Mouse (Mus musculus): ENCODE data around the gene Dgkh. TPM values are rescaled to one million over a fixed set of nuclear protein-coding genes. Genes with fewer than 3 reads are reported as not detected.
"Not testable (repeated sequence)": the region's sequence is repeated elsewhere in the genome, so short reads cannot be mapped to it uniquely, and the experiment has no call there.

Dgkh gene
- polyA plus RNA-seq, 1 experiment, result 6.2 TPM

DNA sequence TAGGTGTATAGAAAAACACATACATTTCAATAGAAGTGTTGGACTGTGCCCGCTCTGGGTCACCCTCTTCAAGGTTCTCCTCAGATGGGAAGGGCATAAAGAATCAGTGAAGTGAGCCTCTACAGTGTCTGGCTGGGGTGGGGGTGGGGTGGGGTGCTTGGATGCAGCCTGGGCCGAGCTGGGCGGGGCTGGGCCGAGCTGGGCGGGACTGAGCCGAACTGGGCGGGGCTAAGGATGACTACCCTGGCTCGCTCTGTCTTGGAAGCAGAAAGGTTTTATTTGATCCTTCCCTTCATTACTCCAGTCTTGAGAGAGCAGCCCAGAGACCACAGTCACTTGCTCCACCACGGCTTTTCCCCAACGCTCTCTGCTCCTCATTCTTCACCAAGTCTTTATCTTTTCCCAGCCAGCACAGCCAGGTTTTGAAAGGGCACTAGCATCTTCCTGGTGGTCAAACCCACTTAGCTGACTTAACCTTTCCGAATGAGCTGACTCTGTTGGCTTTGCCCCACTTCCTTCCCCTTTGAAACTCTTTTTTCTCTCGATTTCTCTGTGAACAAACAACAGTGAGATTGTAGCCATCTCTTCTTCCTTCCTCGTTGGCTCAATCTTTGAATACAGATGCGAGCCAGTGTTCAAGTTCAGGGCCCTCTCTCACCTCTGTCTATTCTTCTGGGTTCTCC, 15.5 kb upstream of the Dgkh start:
- TF ChIP-seq POLR2A (IDR thresholded peaks at IDR 0.05; ENCODE audit: borderline replicate concordance, extremely low read depth, low read depth, low read length) (no peak), CTCF (IDR thresholded peaks at IDR 0.05; ENCODE audit: insufficient read depth, low read length) (no peak)
- no peak overlapping the region for H3K4me3 ChIP-seq (replicated peaks; ENCODE audit: extremely low read depth, low read depth, low read length)
- 53% methylated on average over 14 of the region's 14 CpGs for WGBS
- H3K4me1 ChIP-seq (ENCODE audit: control insufficient read depth, insufficient read depth, low read length), result no peaks in the 10 kb centered on the region
- no peak for DNase-seq

DNA sequence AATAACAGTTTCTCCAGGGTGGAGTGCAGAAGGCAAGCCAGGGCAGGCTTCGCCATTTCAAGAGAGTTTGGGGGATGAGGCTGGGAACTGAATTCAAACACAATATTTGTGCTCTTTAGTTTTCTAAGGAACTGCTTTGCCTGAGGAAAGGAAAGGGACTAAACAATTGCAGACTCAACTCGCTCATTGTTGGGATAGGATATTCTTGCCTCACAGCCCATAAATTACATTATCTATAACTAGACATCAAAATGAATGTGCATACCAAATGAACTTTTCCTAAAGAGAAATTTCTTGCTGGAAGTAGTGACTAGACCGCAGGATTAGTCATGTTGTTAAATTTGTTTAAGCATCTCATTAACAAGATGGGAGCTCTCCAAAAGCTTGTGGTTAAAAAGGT, 14.9 kb upstream of the Dgkh start:
- TF ChIP-seq CTCF (IDR thresholded peaks at IDR 0.05; ENCODE audit: insufficient read depth, low read length) (no peak), POLR2A (IDR thresholded peaks at IDR 0.05; ENCODE audit: borderline replicate concordance, extremely low read depth, low read depth, low read length) (no peak)
- DNase-seq, result no peak
- WGBS, result 83% methylated on average over 3 of the region's 3 CpGs
- H3K4me3 ChIP-seq (replicated peaks; ENCODE audit: extremely low read depth, low read depth, low read length), result no peak overlapping the region
- no peaks in the 10 kb centered on the region for H3K4me1 ChIP-seq (ENCODE audit: control insufficient read depth, insufficient read depth, low read length)

DNA sequence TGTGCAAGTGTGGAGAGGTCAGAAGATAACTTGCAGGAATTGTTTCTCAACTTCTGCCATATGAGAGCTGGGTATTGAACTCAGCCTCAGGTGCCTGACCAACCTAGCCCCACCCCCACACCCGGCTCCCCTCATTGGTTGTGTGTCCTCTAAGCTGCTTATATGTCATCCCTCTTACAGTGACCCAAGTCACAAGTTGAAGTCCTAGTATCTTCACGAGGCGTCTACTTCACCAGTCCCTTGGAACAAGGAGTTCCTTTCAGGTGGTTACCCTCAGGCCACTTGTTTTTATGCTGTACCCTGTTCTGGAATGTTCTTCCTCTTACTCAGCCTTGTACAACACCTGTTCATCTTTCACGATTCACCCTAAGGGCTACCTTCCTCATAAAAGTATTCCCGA, 2.0 kb upstream of the Dgkh start:
- no peak for TF ChIP-seq CTCF (IDR thresholded peaks at IDR 0.05; ENCODE audit: insufficient read depth, low read length)
- no peak for TF ChIP-seq POLR2A (IDR thresholded peaks at IDR 0.05; ENCODE audit: borderline replicate concordance, extremely low read depth, low read depth, low read length)
- WGBS, result 72% methylated on average over 5 of the region's 5 CpGs
- H3K4me3 ChIP-seq (replicated peaks; ENCODE audit: extremely low read depth, low read depth, low read length), result no peak overlapping the region

DNA sequence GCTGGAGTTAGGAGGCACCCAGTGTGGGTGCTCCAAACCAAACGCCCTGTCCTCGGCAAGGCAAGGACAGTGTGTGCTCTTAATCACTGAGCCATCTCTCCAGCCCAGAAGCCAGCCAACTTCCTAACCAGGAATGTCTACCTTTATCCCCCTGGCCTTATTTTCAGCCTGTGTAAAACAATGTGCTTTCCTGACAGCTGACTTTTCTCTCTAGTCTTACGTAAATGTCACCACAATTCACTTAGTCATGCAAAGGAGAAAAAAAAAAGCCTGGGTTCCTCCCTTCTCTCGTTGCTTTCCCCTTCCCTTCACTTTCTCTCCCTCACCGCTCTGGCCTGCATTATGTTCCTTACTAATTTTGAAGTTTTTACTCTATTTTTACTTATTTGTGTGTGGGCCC, 1.6 kb upstream of the Dgkh start:
- not testable (repeated sequence) for H3K4me3 ChIP-seq (replicated peaks; ENCODE audit: extremely low read depth, low read depth, low read length); DNase-seq; H3K4me1 ChIP-seq (ENCODE audit: control insufficient read depth, insufficient read depth, low read length)
- WGBS, result 64% methylated on average over 5 of the region's 5 CpGs

More for the DNA sequence above, 2.0 kb upstream of the Dgkh start:
- peaks cover 2% of the 10 kb centered on the region; the same call in 1 of the 2 replicates for H3K4me1 ChIP-seq (ENCODE audit: control insufficient read depth, insufficient read depth, low read length)
- no peak for DNase-seq

DNA sequence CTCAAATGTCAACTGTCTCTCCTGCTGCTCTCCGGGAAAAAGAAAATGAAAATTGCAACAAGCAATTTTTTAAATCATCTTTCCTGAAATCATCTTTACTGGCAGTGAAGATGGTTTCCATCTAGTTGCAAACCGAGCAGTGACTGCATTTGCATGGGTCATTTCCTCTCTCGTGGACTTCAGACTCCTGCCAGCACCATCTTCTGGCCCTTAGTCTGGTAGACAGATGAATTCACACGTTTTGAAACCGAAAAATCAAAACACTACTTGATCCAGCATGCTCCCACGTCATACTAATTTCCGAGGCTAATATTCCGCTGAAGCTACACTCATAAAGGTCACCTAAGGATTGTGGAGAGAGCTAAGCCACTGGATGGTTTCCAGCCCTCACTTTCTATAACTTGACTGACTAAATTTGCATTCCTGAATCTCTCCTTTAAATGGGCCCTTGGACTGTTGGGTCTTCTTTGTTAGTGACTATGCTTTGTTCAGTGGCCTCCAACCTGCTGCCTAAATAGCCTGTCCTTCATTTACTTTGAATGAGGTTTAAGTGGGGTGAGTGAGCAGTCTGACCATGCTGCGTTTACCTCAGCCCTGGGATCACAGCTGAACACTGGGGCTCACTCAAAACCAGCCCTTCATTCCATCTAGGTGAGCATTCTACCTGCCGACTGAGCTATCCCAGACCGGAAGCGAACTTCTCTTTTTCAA, 945 bp upstream of the Dgkh start:
- peak overlapping the region; percentile 70 for H3K4me3 ChIP-seq (replicated peaks; ENCODE audit: extremely low read depth, low read depth, low read length)
- TF ChIP-seq CTCF (IDR thresholded peaks at IDR 0.05; ENCODE audit: insufficient read depth, low read length), result no peak
- TF ChIP-seq POLR2A (IDR thresholded peaks at IDR 0.05; ENCODE audit: borderline replicate concordance, extremely low read depth, low read depth, low read length), result no peak
- peak; percentile 7 for DNase-seq
- 39% methylated on average over 12 of the region's 12 CpGs for WGBS
- peaks cover 2% of the 10 kb centered on the region; the same call in 1 of the 2 replicates for H3K4me1 ChIP-seq (ENCODE audit: control insufficient read depth, insufficient read depth, low read length)

DNA sequence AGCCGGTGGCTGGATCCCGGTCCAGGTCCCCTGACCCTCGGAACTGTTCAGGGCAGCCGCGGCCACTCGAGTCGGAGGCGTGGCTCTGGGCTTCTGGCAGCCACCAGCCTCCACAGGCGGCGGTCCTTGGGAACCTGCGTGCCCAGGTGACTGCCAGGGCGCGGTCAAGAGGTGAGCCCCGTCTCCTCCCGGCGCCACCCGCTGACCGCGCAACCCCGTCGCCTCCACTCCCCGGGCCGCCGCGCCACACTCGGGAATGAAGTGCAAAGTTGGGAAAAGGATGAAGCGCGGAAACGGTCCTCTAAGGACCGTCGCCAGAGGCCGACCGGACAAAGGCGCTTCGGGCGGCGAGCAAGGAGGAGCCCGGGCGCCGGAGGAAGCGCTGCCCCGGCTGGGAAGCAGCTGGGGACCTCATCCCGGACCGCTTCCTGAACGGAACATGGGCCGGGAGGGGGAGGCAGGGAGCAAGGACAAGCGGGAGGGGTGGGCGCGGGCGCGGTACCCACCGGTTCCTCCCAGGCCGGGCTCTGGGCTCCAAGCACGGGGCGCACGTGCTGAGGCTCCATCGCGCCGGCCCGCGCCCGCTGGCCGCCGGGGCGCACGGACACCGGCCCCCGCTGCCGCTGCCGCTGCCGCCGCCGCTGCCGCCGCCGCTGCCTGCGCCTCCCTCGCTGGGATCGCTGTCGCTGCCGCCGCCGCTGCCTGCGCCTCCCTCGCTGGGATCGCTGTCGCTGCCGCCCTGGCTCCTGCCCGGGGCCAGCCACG, 542 bp downstream of the Dgkh start:
- H3K4me3 ChIP-seq (replicated peaks; ENCODE audit: extremely low read depth, low read depth, low read length), result peak overlapping the region; percentile 70

DNA sequence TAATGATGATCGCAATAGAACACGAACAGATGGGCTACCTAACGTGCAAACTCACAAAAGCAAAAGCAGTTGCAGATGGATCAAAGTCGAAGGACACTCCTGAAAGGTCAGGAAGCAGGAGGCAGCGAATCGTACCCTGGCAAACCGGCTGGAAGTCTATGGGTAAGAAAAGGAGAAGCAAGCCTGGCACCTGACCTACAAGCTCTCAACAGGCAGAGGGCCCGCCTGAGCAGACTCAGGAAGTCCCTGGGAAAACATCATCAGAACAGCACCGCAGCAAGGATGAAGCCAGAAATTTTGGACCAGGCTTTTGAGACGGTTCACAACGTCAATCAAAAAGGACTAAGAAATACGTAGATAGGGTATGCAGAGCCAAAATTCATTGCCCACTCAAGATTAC, 1.3 kb downstream of the Dgkh start:
- Histone ChIP-seq H3K4me3 (replicated peaks; ENCODE audit: extremely low read depth, low read depth, low read length) (peak overlapping the region; percentile 70), H3K4me1 (ENCODE audit: control insufficient read depth, insufficient read depth, low read length) (peaks cover 2% of the 10 kb centered on the region; the same call in 1 of the 2 replicates)
- WGBS, result 18% methylated on average over 12 of the region's 12 CpGs
- TF ChIP-seq CTCF (IDR thresholded peaks at IDR 0.05; ENCODE audit: insufficient read depth, low read length) (no peak), POLR2A (IDR thresholded peaks at IDR 0.05; ENCODE audit: borderline replicate concordance, extremely low read depth, low read depth, low read length) (no peak)
- DNase-seq, result peak; percentile 30

More for the DNA sequence above, 542 bp downstream of the Dgkh start:
- WGBS, result under 1% methylated on average over 70 of the region's 90 CpGs
- peak; percentile 76 for DNase-seq
- no peak for TF ChIP-seq CTCF (IDR thresholded peaks at IDR 0.05; ENCODE audit: insufficient read depth, low read length)
- 0 out of 2 replicates have a peak, but pooled peaks have one; percentile 12 for TF ChIP-seq POLR2A (IDR thresholded peaks at IDR 0.05; ENCODE audit: borderline replicate concordance, extremely low read depth, low read depth, low read length)
- H3K4me1 ChIP-seq (ENCODE audit: control insufficient read depth, insufficient read depth, low read length), result peaks cover 2% of the 10 kb centered on the region; the same call in 1 of the 2 replicates

DNA sequence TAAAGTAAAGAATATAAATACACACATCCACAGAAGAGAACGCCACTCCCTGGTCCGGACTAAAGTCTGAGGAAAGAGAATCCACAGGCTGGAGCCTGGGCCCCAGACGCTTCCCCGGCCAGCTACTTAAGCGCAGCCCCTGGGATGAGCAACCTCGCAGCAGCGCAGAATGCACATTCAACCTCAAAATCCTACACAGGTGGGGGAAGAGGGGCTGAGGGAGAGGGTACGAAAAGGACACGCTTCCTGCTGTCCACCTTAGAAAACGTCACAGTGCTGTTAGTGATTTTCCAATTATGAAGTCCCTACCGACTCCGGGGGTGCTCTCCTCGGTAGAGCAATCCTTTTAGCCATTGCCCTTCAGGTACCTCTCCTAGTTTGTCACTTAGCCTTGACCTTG, 6.6 kb downstream of the Dgkh start:
- 60% methylated on average over 13 of the region's 13 CpGs for WGBS
- DNase-seq, result no peak
- H3K4me3 ChIP-seq (replicated peaks; ENCODE audit: extremely low read depth, low read depth, low read length), result no peak overlapping the region
- TF ChIP-seq POLR2A (IDR thresholded peaks at IDR 0.05; ENCODE audit: borderline replicate concordance, extremely low read depth, low read depth, low read length) (no peak), CTCF (IDR thresholded peaks at IDR 0.05; ENCODE audit: insufficient read depth, low read length) (no peak)
- H3K4me1 ChIP-seq (ENCODE audit: control insufficient read depth, insufficient read depth, low read length), result peaks cover 5% of the 10 kb centered on the region

DNA sequence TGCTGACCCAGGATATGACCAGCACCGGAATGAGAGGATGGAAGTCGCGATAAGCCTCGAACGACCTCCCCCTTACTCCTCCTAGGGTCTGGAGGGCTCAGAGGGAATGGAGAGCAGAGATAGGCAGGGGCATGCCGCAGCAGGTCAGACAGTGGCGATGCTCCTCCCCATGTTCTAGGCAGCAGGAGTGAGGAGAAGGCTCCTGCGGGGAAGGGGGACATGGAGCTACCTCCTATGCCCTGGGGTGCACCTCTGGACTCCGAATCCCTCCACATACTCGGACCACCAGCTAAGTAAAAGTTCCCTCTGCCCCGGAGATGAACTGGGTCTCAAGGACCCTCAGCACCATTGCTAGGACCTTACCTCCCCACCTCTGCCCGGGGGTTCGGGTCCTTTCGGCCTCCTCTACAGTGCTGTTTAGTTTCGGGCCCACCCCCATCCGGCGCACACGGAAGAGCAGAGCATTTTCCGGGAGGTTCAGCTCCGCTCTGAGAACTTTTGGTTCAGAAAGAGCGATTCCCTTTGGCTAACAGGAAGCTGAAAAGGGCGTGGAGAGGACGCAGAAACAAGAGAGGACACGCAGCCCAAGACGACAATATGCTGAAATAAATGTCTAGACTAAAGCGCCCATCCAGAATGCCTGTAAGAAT, 7.1 kb downstream of the Dgkh start:
- peaks cover 5% of the 10 kb centered on the region for H3K4me1 ChIP-seq (ENCODE audit: control insufficient read depth, insufficient read depth, low read length)
- peak overlapping the region; percentile 75 for H3K4me3 ChIP-seq (replicated peaks; ENCODE audit: extremely low read depth, low read depth, low read length)
- TF ChIP-seq POLR2A (IDR thresholded peaks at IDR 0.05; ENCODE audit: borderline replicate concordance, extremely low read depth, low read depth, low read length) (0 out of 2 replicates have a peak, but pooled peaks have one; percentile 21), CTCF (IDR thresholded peaks at IDR 0.05; ENCODE audit: insufficient read depth, low read length) (no peak)
- DNase-seq, result peak; percentile 28
- WGBS, result 6% methylated on average over 26 of the region's 26 CpGs

All from lung, adult 2 months (tissue).